Mouse (Mus musculus) spleen, adult 2 months (tissue): ENCODE data around the gene Bcat2. TPM values are rescaled to one million over a fixed set of nuclear protein-coding genes. Genes with fewer than 3 reads are reported as not detected.

Experiments
- DNase-seq, 2 experiments: peaks; one replicate each; pipeline versions ENCODE4 v3.0.0 to v3.0.0-alpha.2; 2012 to 2021; ENCODE audit warnings: low spot score in 2 of 2, low read depth in 1 of 2
- H3K27ac ChIP-seq: fragments of 200-500 bp; 2 replicates; pipeline ENCODE4 v1.5.1; 2012; ENCODE audit warnings: low read length, inconsistent platforms; ENCODE audit not compliant: insufficient read depth
- H3K27me3 ChIP-seq: fragments of 200-500 bp; 2 replicates; pipeline ENCODE4 v1.6.1; 2012; ENCODE audit warnings: mild to moderate bottlenecking, moderate library complexity, low read length, inconsistent platforms; ENCODE audit not compliant: control insufficient read depth, insufficient read depth
- H3K36me3 ChIP-seq: fragments of 200-500 bp; 2 replicates; pipeline ENCODE4 v1.6.1; 2012; ENCODE audit warnings: mild to moderate bottlenecking, low read length, inconsistent platforms; ENCODE audit not compliant: control insufficient read depth, insufficient read depth
- H3K4me1 ChIP-seq: fragments of 200-500 bp; 2 replicates; pipeline ENCODE4 v1.6.1; 2011; ENCODE audit warnings: inconsistent platforms; ENCODE audit not compliant: control insufficient read depth, insufficient read depth, insufficient read length
- H3K4me3 ChIP-seq: fragments of 200-500 bp; 2 replicates; pipeline ENCODE4 v1.5.1; 2011; ENCODE audit warnings: mild to moderate bottlenecking, inconsistent platforms; ENCODE audit not compliant: insufficient read depth, insufficient read length; ENCODE audit errors: extremely low read depth
- CTCF ChIP-seq: fragments of 200-500 bp; IDR thresholded peaks from 2 replicates; pipeline ENCODE4 v1.5.1; 2011; ENCODE audit warnings: mild to moderate bottlenecking, inconsistent platforms; ENCODE audit not compliant: insufficient read depth, insufficient read length, insufficient replicate concordance; ENCODE audit errors: extremely low read depth
- POLR2A ChIP-seq: fragments of 200-500 bp; IDR thresholded peaks from 2 replicates; pipeline ENCODE4 v1.6.1; 2011; ENCODE audit warnings: low read depth, low read length, inconsistent platforms
- WGBS: fragments of 180-500 bp; shearing (Covaris S2); methylation state at CpG from one replicate; pipeline ENCODE4 v1.1.7; 2018; 5-methylcytosine and 5-hydroxymethylcytosine counted together
- polyA plus RNA-seq: library from polyadenylated mRNA; depleted of rRNA; stranded (reverse); fragments of >200 nt; gene quantifications from 2 replicates; pipeline ENCODE4 v1.2.3, GENCODE M21; 2012; rRNA removed

Gene Bcat2
- polyA plus RNA-seq, 1 experiment, result 55.6 TPM

GRCm38 (mm10) chr7:45634946-45635681, 65.2 kb downstream of the Bcat2 start:
- 53% methylated on average over 11 of the region's 11 CpGs for WGBS
- TF ChIP-seq POLR2A (no peak), CTCF (no peak)

GRCm38 (mm10) chr7:45635711-45636688, 66.0 kb downstream of the Bcat2 start:
- Histone ChIP-seq H3K27ac (no peak overlapping the region), H3K4me1 (peaks cover 4% of the 10 kb centered on the region; the same call in 1 of the 2 replicates), H3K4me3 (no peak overlapping the region), H3K27me3 (no peaks in the 10 kb centered on the region), H3K36me3 (no peaks in the 10 kb centered on the region)
- TF ChIP-seq CTCF (no peak), POLR2A (no peak)
- no peak for DNase-seq
- 64% methylated on average over 15 of the region's 15 CpGs for WGBS

More at GRCm38 (mm10) chr7:45634946-45635681, 65.2 kb downstream of the Bcat2 start:
- Histone ChIP-seq H3K27me3 (no peaks in the 10 kb centered on the region), H3K4me3 (no peak overlapping the region), H3K4me1 (peaks cover 4% of the 10 kb centered on the region; the same call in 1 of the 2 replicates), H3K36me3 (no peaks in the 10 kb centered on the region), H3K27ac (peak overlapping the region; percentile 17)
- peak in 1 of 2 experiments; percentile 68 for DNase-seq

GRCm38 (mm10) chr7:45637710-45638109, 67.8 kb downstream of the Bcat2 start:
- no peak overlapping the region for H3K4me3 ChIP-seq
- no peak for DNase-seq
- no peak for TF ChIP-seq POLR2A
- peaks cover 4% of the 10 kb centered on the region; the same call in 1 of the 2 replicates for H3K4me1 ChIP-seq
- WGBS, result 79% methylated on average over 6 of the region's 6 CpGs
- H3K36me3 ChIP-seq, result no peaks in the 10 kb centered on the region
- no peak overlapping the region for H3K27ac ChIP-seq
- no peaks in the 10 kb centered on the region for H3K27me3 ChIP-seq

- TF ChIP-seq CTCF (no peak), POLR2A (no peak)
- 91% methylated on average over 29 of the region's 29 CpGs for WGBS
- Histone ChIP-seq H3K4me1 (peaks cover 10% of the 10 kb centered on the region; the same call in 1 of the 2 replicates), H3K36me3 (no peaks in the 10 kb centered on the region), H3K27me3 (no peaks in the 10 kb centered on the region), H3K4me3 (no peak overlapping the region), H3K27ac (no peak overlapping the region)
- DNase-seq, result no peak
Measured at GRCm38 (mm10) chr7:45638623-45639401, 68.9 kb downstream of the Bcat2 start.

Other genes starting within 250 kb of the Bcat2 start
- 7.9 and 10.0 TPM in 2 replicates for gene Trpm4, start 236.4 kb upstream of the Bcat2 start, polyA plus RNA-seq
- gene Hrc, start 234.9 kb upstream of the Bcat2 start, polyA plus RNA-seq, result 0.04 and 0.09 TPM in 2 replicates
- gene Ppfia3, start 203.1 kb upstream of the Bcat2 start, polyA plus RNA-seq, result 0.22 and 0.27 TPM in 2 replicates
- 0.90 and 2.1 TPM in 2 replicates for gene Lin7b, start 199.6 kb upstream of the Bcat2 start, polyA plus RNA-seq
- gene Snrnp70, start 174.4 kb upstream of the Bcat2 start, polyA plus RNA-seq, result 273 and 277 TPM in 2 replicates
- gene Kcna7, start 164.5 kb upstream of the Bcat2 start, polyA plus RNA-seq, result 0.04 and 0.05 TPM in 2 replicates
- gene Ntf5, start 156.5 kb upstream of the Bcat2 start, polyA plus RNA-seq, result 0.12 and 0.33 TPM in 2 replicates
- gene Lhb, start 149.3 kb upstream of the Bcat2 start, polyA plus RNA-seq, result not detected in 2 replicates
- gene Gys1, start 135.3 kb upstream of the Bcat2 start, polyA plus RNA-seq, result 12.4 and 14.4 TPM in 2 replicates
- 55.3 and 56.0 TPM in 2 replicates for gene Ruvbl2, start 132.1 kb upstream of the Bcat2 start, polyA plus RNA-seq
- 2,804 and 3,579 TPM in 2 replicates for gene Ftl1, start 110.3 kb upstream of the Bcat2 start, polyA plus RNA-seq
- 129 and 163 TPM in 2 replicates for gene Bax, start 103.3 kb upstream of the Bcat2 start, polyA plus RNA-seq
- 0.04 and 0.49 TPM in 2 replicates for gene Tulp2, start 88.3 kb upstream of the Bcat2 start, polyA plus RNA-seq
- gene Gm45808, start 83.3 kb upstream of the Bcat2 start, polyA plus RNA-seq, result 0.13 TPM in 1 of 2 replicates, not detected in the other
- 1.5 and 1.6 TPM in 2 replicates for gene Dhdh, start 81.3 kb upstream of the Bcat2 start, polyA plus RNA-seq
- 171 and 188 TPM in 2 replicates for gene Nucb1, start 59.7 kb upstream of the Bcat2 start, polyA plus RNA-seq
- gene Ppp1r15a, start 43.9 kb upstream of the Bcat2 start, polyA plus RNA-seq, result 99.5 and 119 TPM in 2 replicates
- gene Plekha4, start 43.8 kb upstream of the Bcat2 start, polyA plus RNA-seq, result 6.5 and 7.2 TPM in 2 replicates
- 1.7 TPM in 2 replicates for gene Hsd17b14, start 15.3 kb upstream of the Bcat2 start, polyA plus RNA-seq
- gene Fgf21, start 45.3 kb downstream of the Bcat2 start, polyA plus RNA-seq, result 0.90 and 2.8 TPM in 2 replicates
- 0.71 and 1.1 TPM in 2 replicates for gene Fut1, start 47.1 kb downstream of the Bcat2 start, polyA plus RNA-seq
- gene Izumo1, start 51.7 kb downstream of the Bcat2 start, polyA plus RNA-seq, result 0.46 and 0.63 TPM in 2 replicates
- gene Rasip1, start 57.3 kb downstream of the Bcat2 start, polyA plus RNA-seq, result 18.8 and 20.1 TPM in 2 replicates
- gene Mamstr, start 69.8 kb downstream of the Bcat2 start, polyA plus RNA-seq, result 2.5 and 2.7 TPM in 2 replicates
- gene Fut2, start 96.2 kb downstream of the Bcat2 start, polyA plus RNA-seq, result 0.04 TPM in 1 of 2 replicates, not detected in the other
- gene Ntn5, start 113.9 kb downstream of the Bcat2 start, polyA plus RNA-seq, result 2.2 and 5.1 TPM in 2 replicates
- gene Sec1, start 124.2 kb downstream of the Bcat2 start, polyA plus RNA-seq, result 0.68 and 1.5 TPM in 2 replicates
- gene Car11, start 129.7 kb downstream of the Bcat2 start, polyA plus RNA-seq, result 2.4 and 4.6 TPM in 2 replicates
- gene Dbp, start 134.9 kb downstream of the Bcat2 start, polyA plus RNA-seq, result 20.0 and 30.1 TPM in 2 replicates
- gene Rpl18, start 145.3 kb downstream of the Bcat2 start, polyA plus RNA-seq, result 1,792 and 2,504 TPM in 2 replicates
- gene Sphk2, start 147.8 kb downstream of the Bcat2 start, polyA plus RNA-seq, result 41.0 and 56.3 TPM in 2 replicates
- gene Fam83e, start 151.1 kb downstream of the Bcat2 start, polyA plus RNA-seq, result 0.09 and 0.26 TPM in 2 replicates
- gene Spaca4, start 155.7 kb downstream of the Bcat2 start, polyA plus RNA-seq, result not detected in 2 replicates
- 3.6 and 3.7 TPM in 2 replicates for gene Lmtk3, start 213.6 kb downstream of the Bcat2 start, polyA plus RNA-seq
- 0.49 and 0.76 TPM in 2 replicates for gene Sult2b1, start 214.5 kb downstream of the Bcat2 start, polyA plus RNA-seq
- gene Cyth2, start 244.4 kb downstream of the Bcat2 start, polyA plus RNA-seq, result 21.6 and 21.7 TPM in 2 replicates